Mouse (Mus musculus) ZHBTc4 (cell line): ENCODE measurements around the gene Sla2.

Experiments
- DNase-seq: peaks from one replicate; pipeline ENCODE4 v3.0.0-alpha.2; 2011; ENCODE audit warnings: low read depth, low spot score

Sla2 gene

DNA sequence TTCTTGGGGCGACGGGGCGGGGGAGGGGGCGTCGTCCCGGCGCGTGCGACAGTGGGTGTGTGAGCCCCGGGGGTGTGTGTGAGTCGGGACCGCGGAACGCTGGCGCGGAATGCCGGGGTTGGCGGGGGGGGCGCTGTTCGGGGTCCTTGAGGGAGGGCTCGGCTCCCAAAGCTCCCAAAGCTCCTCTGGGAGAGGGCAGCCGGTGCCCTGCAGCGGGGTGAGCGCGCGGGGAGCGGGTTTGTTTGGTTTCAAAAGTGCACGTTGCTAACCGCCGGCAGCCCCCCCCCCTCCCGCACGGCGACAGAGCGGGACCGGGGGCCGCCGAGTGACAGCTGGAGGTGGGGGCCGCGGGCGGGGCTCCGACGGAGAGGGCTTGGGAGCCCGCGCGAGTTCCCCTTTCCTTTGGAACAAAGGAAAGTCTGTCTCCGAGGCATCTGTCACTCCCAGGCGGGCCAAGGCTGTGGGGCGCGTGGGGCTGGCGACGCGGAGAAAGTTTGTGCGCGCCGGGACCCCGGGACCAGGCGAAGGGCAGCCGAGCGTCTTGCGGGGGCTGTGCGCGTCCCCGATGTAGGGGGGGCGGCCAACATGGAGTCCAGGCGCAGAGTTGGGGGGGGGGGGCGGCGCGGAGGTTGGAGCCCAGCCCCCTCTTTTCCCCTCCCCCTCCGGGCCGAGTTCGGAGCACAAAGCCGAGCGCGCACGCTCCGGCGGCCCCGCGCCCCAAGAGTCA lies 46.5 kb downstream of the Sla2 start:
- peak; percentile 61 for DNase-seq

DNA sequence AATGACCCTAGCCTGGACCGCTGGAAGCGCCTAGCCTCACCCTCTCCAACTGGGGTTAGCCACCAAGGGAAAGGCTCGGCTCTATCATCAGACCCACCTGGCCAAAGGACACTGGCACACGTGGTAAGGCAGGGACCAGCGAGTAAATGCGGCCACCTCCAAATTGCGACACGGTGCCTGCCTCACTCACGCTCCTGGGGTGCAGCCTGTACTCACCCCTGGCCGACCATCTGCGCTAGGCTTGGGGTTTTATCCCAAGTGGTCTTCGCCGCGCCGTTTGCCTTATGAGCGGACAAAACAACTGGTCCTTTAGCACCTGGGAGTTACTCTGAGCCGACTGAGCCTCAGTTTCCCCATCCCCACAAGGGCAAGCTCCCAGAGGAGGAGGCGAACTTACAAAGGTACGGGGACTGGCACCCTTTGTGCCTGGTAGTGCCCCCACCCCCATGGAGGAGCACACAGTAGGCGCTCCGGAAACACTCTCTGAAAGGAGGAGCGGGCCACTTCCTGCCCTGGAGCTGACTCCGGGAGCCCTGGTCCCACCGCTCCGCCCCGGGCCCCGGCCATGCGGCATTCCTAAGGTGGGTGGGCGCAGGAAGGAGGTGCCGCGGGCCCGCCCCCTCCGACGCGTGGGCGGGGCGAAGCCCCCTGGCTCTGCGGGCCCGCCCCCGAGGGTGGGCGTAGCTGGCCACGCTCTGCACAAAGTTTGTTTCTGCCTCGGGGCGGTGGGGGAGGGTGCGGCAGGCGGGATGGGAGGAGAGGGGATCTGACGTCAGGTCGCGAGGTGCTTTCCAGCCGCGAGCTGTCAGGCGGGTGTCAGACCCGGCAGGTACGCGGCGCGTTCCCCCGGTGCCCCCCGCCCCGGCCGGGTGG lies 47.4 kb downstream of the Sla2 start, which contains the start of gene Tgif2:
TSS of gene Tgif2 (plus strand) at position 689 of the 873 bp plus-strand sequence.
- peak; percentile 99 for DNase-seq

DNA sequence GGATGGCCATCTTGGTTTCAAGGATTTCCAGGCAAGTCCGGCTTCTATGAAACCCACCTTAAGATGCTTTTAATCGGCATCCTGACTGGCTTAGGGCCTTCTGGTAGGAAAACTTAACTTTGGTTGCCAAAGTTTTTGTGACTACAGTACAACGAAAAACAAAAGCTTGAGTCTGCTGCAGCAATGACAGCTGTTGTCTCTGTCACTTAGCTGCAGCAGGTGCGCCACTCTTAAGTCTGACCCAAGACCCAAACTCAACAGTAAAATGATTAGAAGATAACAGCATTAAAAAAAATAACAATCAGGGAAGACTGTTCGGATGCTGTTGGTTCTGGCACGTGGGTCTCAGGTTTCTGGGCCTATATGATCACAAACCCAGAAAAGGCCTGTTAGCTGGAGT lies 48.2 kb downstream of the Sla2 start:
- no peak for DNase-seq

DNA sequence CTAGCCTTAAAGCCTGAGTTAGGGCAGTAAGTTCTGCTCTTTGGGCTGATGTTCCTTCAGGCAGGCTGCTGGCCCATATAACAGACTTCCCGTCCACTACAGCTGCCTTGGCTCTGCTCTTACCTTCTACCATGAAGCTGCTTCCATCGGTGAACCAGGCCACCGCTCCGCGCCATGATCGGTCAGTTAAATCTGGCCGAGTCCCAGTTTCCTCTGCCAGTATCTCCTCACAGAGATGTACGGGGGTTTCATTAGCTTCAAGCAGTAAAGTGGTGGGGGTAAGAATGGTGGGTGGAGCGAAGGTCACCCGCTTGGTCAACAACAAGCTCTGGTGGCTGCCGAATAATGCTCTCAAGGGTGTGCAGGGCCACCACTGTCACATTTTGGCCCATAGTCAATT lies 52.7 kb downstream of the Sla2 start:
- no peak for DNase-seq

DNA sequence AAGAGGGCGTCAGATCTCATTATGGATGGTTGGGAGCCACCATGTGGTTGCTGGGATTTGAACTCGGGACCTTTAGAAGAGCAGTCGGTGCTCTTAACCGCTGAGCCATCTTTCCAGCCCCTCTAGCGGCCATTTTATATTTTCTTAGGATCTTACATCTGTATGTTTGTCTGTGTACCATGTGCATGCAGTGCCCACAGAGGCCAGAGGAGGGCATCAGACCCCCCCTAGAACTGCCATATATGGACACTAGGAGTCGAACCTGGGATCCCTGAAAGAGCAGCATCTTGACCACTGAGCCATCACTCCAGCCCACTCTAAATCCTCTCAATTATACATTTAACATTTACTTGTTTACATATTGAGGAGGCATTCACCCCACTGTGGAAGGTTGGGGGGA lies 61.9 kb downstream of the Sla2 start:
- DNase-seq: peak; percentile 84
